Mouse (Mus musculus): ENCODE data around the gene Ehbp1.

GRCm38 (mm10) chr11:22234739-22235138 is 107.4 kb downstream of the Ehbp1 start:
- TF ChIP-seq GATA1 (IDR thresholded peaks at IDR 0.05; ENCODE audit: low read length) (no peak), TAL1 (IDR thresholded peaks at IDR 0.05; ENCODE audit: low read length) (no peak)

Data from erythroblast, embryonic 14.5 days (primary cell).